Mouse (Mus musculus) brain, embryonic 14.5 days (tissue): ENCODE data around the gene Gipc2.

Experiments
- CTCF ChIP-seq: fragments of 200-500 bp; IDR thresholded peaks from 2 replicates; pipeline ENCODE4 v1.5.1; 2012; ENCODE audit warnings: inconsistent platforms, mild to moderate bottlenecking, moderate library complexity, borderline replicate concordance; ENCODE audit not compliant: insufficient read depth, insufficient read length; ENCODE audit errors: extremely low read depth
- POLR2A ChIP-seq: fragments of 200-500 bp; IDR thresholded peaks from 2 replicates; pipeline ENCODE4 v1.6.1; 2012; ENCODE audit warnings: mild to moderate bottlenecking, inconsistent platforms, borderline replicate concordance; ENCODE audit not compliant: poor library complexity, insufficient read depth, insufficient read length, severe bottlenecking; ENCODE audit errors: extremely low read depth

- no peak for TF ChIP-seq POLR2A
- TF ChIP-seq CTCF: no peak
Observed at GRCm38 (mm10) chr3:152172322-152172935, 6.4 kb upstream of the Gipc2 start.
